Mouse (Mus musculus): ENCODE data around the gene Egln2. TPM values are rescaled to one million over a fixed set of nuclear protein-coding genes. Genes with fewer than 3 reads are reported as not detected.

Egln2 gene
- polyA plus RNA-seq, 1 experiment = 64.2 TPM

GRCm38 (mm10) chr7:27177942-27178323 lies 11.3 kb upstream of the Egln2 start:
- DNase-seq (ENCODE audit: low spot score) = no peak

GRCm38 (mm10) chr7:27174896-27175295 lies 8.3 kb upstream of the Egln2 start:
- DNase-seq (ENCODE audit: low spot score) = no peak

- no peak for DNase-seq (ENCODE audit: low spot score)
These were observed 7.9 kb upstream of the Egln2 start for GRCm38 (mm10) chr7:27174496-27174895.

GRCm38 (mm10) chr7:27170981-27171380 lies 4.4 kb upstream of the Egln2 start:
- DNase-seq (ENCODE audit: low spot score) = no peak

GRCm38 (mm10) chr7:27168371-27168770 lies 1.8 kb upstream of the Egln2 start:
- DNase-seq (ENCODE audit: low spot score) = no peak

- no peak for DNase-seq (ENCODE audit: low spot score)
These were observed 983 bp upstream of the Egln2 start for GRCm38 (mm10) chr7:27167475-27168094.

- DNase-seq (ENCODE audit: low spot score) = peak; percentile 86
These were observed 381 bp downstream of the Egln2 start for GRCm38 (mm10) chr7:27166229-27166613.

- DNase-seq (ENCODE audit: low spot score) = no peak
These were observed 906 bp downstream of the Egln2 start for GRCm38 (mm10) chr7:27165696-27166095.

- no peak for DNase-seq (ENCODE audit: low spot score)
These were observed 1.5 kb downstream of the Egln2 start for GRCm38 (mm10) chr7:27165007-27165655.

- no peak for DNase-seq (ENCODE audit: low spot score)
These were observed 2.3 kb downstream of the Egln2 start for GRCm38 (mm10) chr7:27164112-27164947.

GRCm38 (mm10) chr7:27163450-27163805 lies 3.2 kb downstream of the Egln2 start:
- DNase-seq (ENCODE audit: low spot score) = no peak

- DNase-seq (ENCODE audit: low spot score) = no peak
These were observed 3.7 kb downstream of the Egln2 start for GRCm38 (mm10) chr7:27162780-27163449.

GRCm38 (mm10) chr7:27161744-27162143 lies 4.9 kb downstream of the Egln2 start:
- no peak for DNase-seq (ENCODE audit: low spot score)

- DNase-seq (ENCODE audit: low spot score) = no peak
These were observed 5.7 kb downstream of the Egln2 start for GRCm38 (mm10) chr7:27160921-27161320.

GRCm38 (mm10) chr7:27159882-27160281 lies 6.7 kb downstream of the Egln2 start:
- peak; percentile 77 for DNase-seq (ENCODE audit: low spot score)

- DNase-seq (ENCODE audit: low spot score) = no peak
These were observed 7.3 kb downstream of the Egln2 start for GRCm38 (mm10) chr7:27159256-27159655.

GRCm38 (mm10) chr7:27158171-27158570 lies 8.4 kb downstream of the Egln2 start:
- DNase-seq (ENCODE audit: low spot score) = no peak

- DNase-seq (ENCODE audit: low spot score) = no peak
These were observed 10.6 kb downstream of the Egln2 start for GRCm38 (mm10) chr7:27156005-27156404.

- no peak for DNase-seq (ENCODE audit: low spot score)
These were observed 13.3 kb downstream of the Egln2 start, which contains the start of gene Cyp2t4 for GRCm38 (mm10) chr7:27153205-27153764. Gene Cyp2t4, plus strand, starts transcription at chr7:27153714.

GRCm38 (mm10) chr7:27136410-27136996 lies 30.1 kb downstream of the Egln2 start:
- no peak for DNase-seq (ENCODE audit: low spot score)

GRCm38 (mm10) chr7:27133757-27134156 lies 32.8 kb downstream of the Egln2 start:
- no peak for DNase-seq (ENCODE audit: low spot score)

GRCm38 (mm10) chr7:27133156-27133555 lies 33.4 kb downstream of the Egln2 start:
- DNase-seq (ENCODE audit: low spot score) = no peak

Data from urinary bladder, adult 2 months (tissue).